Mouse (Mus musculus): ENCODE measurements around the gene Tmem30c.

- TF ChIP-seq CTCF (conservative IDR thresholded peaks at IDR 0.05; ENCODE audit: insufficient read depth, insufficient read length, low read depth, low read length) (no peak; the same call in 1 of the 2 replicates), POLR2A (IDR thresholded peaks at IDR 0.05; ENCODE audit: low read depth, low read length) (no peak)
Observed at GRCm38 (mm10) chr16:57243205-57243857, 49.3 kb downstream of the Tmem30c start.
